1 mouse cellular context compared by ENCODE assay signal in genomic region chr4:135353066-135353793, GRCm38 (mm10).
TF ChIP-seq lines count a peak whose summit lies in the region.

TSS of gene Srrm1 (minus strand) at chr4:135353321.

TF ChIP-seq in MEL, 35 proteins besides CTCF, POLR2A, EP300 and RAD21 (continued from another document):
- TF ChIP-seq USF2 (IDR thresholded peaks at IDR 0.05; ENCODE audit: borderline replicate concordance in 1 of 2, insufficient read depth in 1 of 2, low read depth in 1 of 2, low read length in 2 of 2) (no peak), UBTF (IDR thresholded peaks at IDR 0.05; ENCODE audit: borderline replicate concordance, insufficient read depth, low read depth, low read length) (no peak), USF1 (IDR thresholded peaks at IDR 0.05; ENCODE audit: low read depth, low read length) (peak; percentile 67; the same call in 1 of the 2 replicates)
